Mouse (Mus musculus) kidney, postnatal 0 days (tissue): ENCODE results near the gene Cdx2. TPM values are rescaled to one million over a fixed set of nuclear protein-coding genes. Genes with fewer than 3 reads are reported as not detected.
A peak's percentile ranks its signal among the peaks of the same experiment; 100 is the strongest.

Source experiments
- ATAC-seq: fragments of 200-750 bp; cut with Nextera tagmentation; replicated peaks from 2 replicates; pipeline ENCODE4 v1.8.0; 2017; ENCODE audit warnings: low read depth, moderate number of reproducible peaks, moderate TSS enrichment, moderate library complexity; ENCODE audit not compliant: low FRiP score
- DNase-seq: peaks from one replicate; pipeline ENCODE4 v3.0.0-alpha.2; 2016; ENCODE audit warnings: low spot score
- H3K27ac ChIP-seq: fragments of 300-500 bp; sonication (generic); 2 replicates; pipeline ENCODE4 v1.5.1; 2014; ENCODE audit warnings: mild to moderate bottlenecking
- H3K27me3 ChIP-seq: fragments of 300-500 bp; sonication (generic); 2 replicates; pipeline ENCODE4 v1.6.1; 2014; ENCODE audit warnings: low read length, mixed read lengths; ENCODE audit not compliant: insufficient read depth
- H3K36me3 ChIP-seq: fragments of 300-500 bp; sonication (generic); 2 replicates; pipeline ENCODE4 v1.6.1; 2014; ENCODE audit warnings: low read length, mixed read lengths; ENCODE audit not compliant: insufficient read depth
- H3K4me1 ChIP-seq: fragments of 300-500 bp; sonication (generic); replicated peaks from 2 replicates; pipeline ENCODE4 v1.6.1; 2014; ENCODE audit warnings: antibody characterized with exemption, low read length, mixed read lengths; ENCODE audit not compliant: insufficient read depth
- H3K4me2 ChIP-seq: fragments of 300-500 bp; sonication (generic); 2 replicates; pipeline ENCODE4 v1.6.1; 2014; ENCODE audit warnings: mild to moderate bottlenecking, low read length, moderate library complexity, mixed read lengths
- H3K4me3 ChIP-seq: fragments of 300-500 bp; sonication (generic); replicated peaks from 2 replicates; pipeline ENCODE4 v1.5.1; 2014; ENCODE audit warnings: low read depth, low read length
- H3K9ac ChIP-seq: fragments of 300-500 bp; sonication (generic); 2 replicates; pipeline ENCODE4 v1.6.1; 2014; ENCODE audit warnings: low read depth, low read length
- H3K9me3 ChIP-seq: fragments of 300-500 bp; sonication (generic); replicated peaks from 2 replicates; pipeline ENCODE4 v1.6.1; 2016; ENCODE audit warnings: low read length, inconsistent platforms, mixed read lengths
- CTCF ChIP-seq: IDR thresholded peaks from 2 replicates; pipeline ENCODE4 v1.5.1; 2016; ENCODE audit warnings: antibody characterized with exemption, low read depth, mild to moderate bottlenecking, moderate library complexity
- WGBS: fragments of 180-500 bp; shearing (Covaris S2); extraction: QIAGEN DNeasy Blood & Tissue Kit; methylation state at CpG from one replicate; pipeline ENCODE4 v1.1.7; 2014; 5-methylcytosine and 5-hydroxymethylcytosine counted together
- polyA plus RNA-seq: library from polyadenylated mRNA; unstranded; fragments of >200 nt; fragmentation: Nextera tagmentation; extraction: Ambion mirVana; gene quantifications from 2 replicates; pipeline ENCODE4 v1.2.1, GENCODE M21; 2015

Gene Cdx2
- polyA plus RNA-seq, 1 experiment from 2014 or later = not detected

GRCm38 (mm10) chr5:147309786-147310185 is 2.7 kb upstream of the Cdx2 start:
- H3K4me2 ChIP-seq = no peak overlapping the region
- DNase-seq (no peak), ATAC-seq (no peak)
- 6% methylated on average over 2 of the region's 2 CpGs for WGBS
- peaks cover 96% of the 10 kb centered on the region for H3K27me3 ChIP-seq
- peaks cover 9% of the 10 kb centered on the region for H3K4me1 ChIP-seq
- no peak overlapping the region for H3K4me3 ChIP-seq
- no peak overlapping the region for H3K27ac ChIP-seq
- TF ChIP-seq CTCF = no peak
- no peaks in the 10 kb centered on the region for H3K36me3 ChIP-seq
- no peaks in the 10 kb centered on the region for H3K9me3 ChIP-seq
- H3K9ac ChIP-seq = no peak overlapping the region

GRCm38 (mm10) chr5:147308451-147308850 is 1.4 kb upstream of the Cdx2 start:
- H3K27me3 ChIP-seq = peaks cover 97% of the 10 kb centered on the region
- no peaks in the 10 kb centered on the region for H3K9me3 ChIP-seq
- no peak overlapping the region for H3K4me3 ChIP-seq
- WGBS = 8% methylated on average over 9 of the region's 9 CpGs
- H3K4me1 ChIP-seq = peaks cover 9% of the 10 kb centered on the region
- no peak overlapping the region for H3K27ac ChIP-seq
- H3K4me2 ChIP-seq = no peak overlapping the region
- no peak for DNase-seq
- H3K36me3 ChIP-seq = no peaks in the 10 kb centered on the region
- no peak for ATAC-seq
- H3K9ac ChIP-seq = no peak overlapping the region
- TF ChIP-seq CTCF = no peak

DNA sequence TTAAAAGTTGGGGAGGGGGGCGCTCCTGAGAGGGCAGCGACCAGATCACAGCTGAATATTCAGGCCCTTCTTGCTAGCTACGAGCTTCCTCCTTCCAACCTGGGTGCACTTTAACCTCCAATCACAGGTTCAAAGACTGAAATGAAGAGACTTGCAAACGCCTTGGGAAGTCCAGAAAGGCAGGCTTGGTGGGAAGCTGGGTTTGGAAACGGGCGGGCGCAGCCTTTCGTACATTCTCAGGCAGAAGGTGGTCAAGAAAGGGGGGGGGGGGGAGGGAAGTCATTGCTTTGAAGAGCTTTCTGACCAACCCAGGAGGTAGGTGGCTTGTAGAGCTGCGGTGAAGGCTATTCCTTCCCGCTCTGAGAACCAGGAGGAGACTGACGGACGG is 322 bp upstream of the Cdx2 start:
- no peak for TF ChIP-seq CTCF
- H3K4me2 ChIP-seq = no peak overlapping the region
- no peak for DNase-seq

GRCm38 (mm10) chr5:147305856-147306637 is 1.0 kb downstream of the Cdx2 start:
- Histone ChIP-seq H3K36me3 (no peaks in the 10 kb centered on the region), H3K4me1 (peaks cover 9% of the 10 kb centered on the region), H3K4me2 (peak overlapping the region; percentile 30; the same call in 1 of the 2 replicates), H3K27ac (no peak overlapping the region), H3K27me3 (peaks cover 96% of the 10 kb centered on the region), H3K9me3 (no peaks in the 10 kb centered on the region), H3K4me3 (peak overlapping the region; percentile 17; the same call in 1 of the 2 replicates), H3K9ac (no peak overlapping the region)
- WGBS = under 1% methylated on average over 57 of the region's 58 CpGs
- ATAC-seq (no peak), DNase-seq (no peak)
- no peak for TF ChIP-seq CTCF

More for the DNA sequence above, 322 bp upstream of the Cdx2 start:
- Histone ChIP-seq H3K9me3 (no peaks in the 10 kb centered on the region), H3K36me3 (no peaks in the 10 kb centered on the region), H3K27ac (no peak overlapping the region), H3K9ac (no peak overlapping the region), H3K4me3 (no peak overlapping the region), H3K4me1 (peaks cover 9% of the 10 kb centered on the region), H3K27me3 (peaks cover 97% of the 10 kb centered on the region)
- 2% methylated on average over 12 of the region's 12 CpGs for WGBS
- ATAC-seq = no peak

- Histone ChIP-seq H3K36me3 (no peaks in the 10 kb centered on the region), H3K4me3 (no peak overlapping the region), H3K27ac (no peak overlapping the region), H3K4me2 (no peak overlapping the region), H3K4me1 (peaks cover 9% of the 10 kb centered on the region), H3K27me3 (peaks cover 94% of the 10 kb centered on the region), H3K9ac (no peak overlapping the region), H3K9me3 (no peaks in the 10 kb centered on the region)
- no peak for DNase-seq
- no peak for ATAC-seq
- TF ChIP-seq CTCF = no peak
- 2% methylated on average over 16 of the region's 16 CpGs for WGBS
Observed at GRCm38 (mm10) chr5:147305166-147305565, 1.9 kb downstream of the Cdx2 start.

- Histone ChIP-seq H3K36me3 (no peaks in the 10 kb centered on the region), H3K9ac (no peak overlapping the region), H3K9me3 (no peaks in the 10 kb centered on the region), H3K27me3 (peaks cover 95% of the 10 kb centered on the region), H3K4me3 (no peak overlapping the region), H3K27ac (no peak overlapping the region), H3K4me1 (peaks cover 12% of the 10 kb centered on the region), H3K4me2 (no peak overlapping the region)
- 1% methylated on average over 54 of the region's 54 CpGs for WGBS
- DNase-seq = no peak
- no peak for TF ChIP-seq CTCF
- ATAC-seq = no peak
Observed at GRCm38 (mm10) chr5:147304276-147305155, 2.6 kb downstream of the Cdx2 start.
